Mouse (Mus musculus) gastrocnemius, adult 18-20 months (tissue): ENCODE data around the gene Spsb3. TPM values are rescaled to one million over a fixed set of nuclear protein-coding genes. Genes with fewer than 3 reads are reported as not detected.

Experiments
- DNase-seq: peaks from one replicate; pipeline ENCODE4 v3.0.0; 2021; ENCODE audit warnings: low spot score
- total RNA-seq, 2 experiments: library from RNA; stranded (reverse); gene quantifications; 2 replicates each; pipeline ENCODE4 v1.2.3; 2021

Spsb3 gene
- total RNA-seq, 2 experiments from 2014 or later: 29.7 to 37.9 TPM

- DNase-seq: no peak
Observed at GRCm38 (mm10) chr17:24873695-24874404, 12.6 kb upstream of the Spsb3 start.

GRCm38 (mm10) chr17:24874405-24874745 is 12.1 kb upstream of the Spsb3 start:
- DNase-seq: no peak

DNA sequence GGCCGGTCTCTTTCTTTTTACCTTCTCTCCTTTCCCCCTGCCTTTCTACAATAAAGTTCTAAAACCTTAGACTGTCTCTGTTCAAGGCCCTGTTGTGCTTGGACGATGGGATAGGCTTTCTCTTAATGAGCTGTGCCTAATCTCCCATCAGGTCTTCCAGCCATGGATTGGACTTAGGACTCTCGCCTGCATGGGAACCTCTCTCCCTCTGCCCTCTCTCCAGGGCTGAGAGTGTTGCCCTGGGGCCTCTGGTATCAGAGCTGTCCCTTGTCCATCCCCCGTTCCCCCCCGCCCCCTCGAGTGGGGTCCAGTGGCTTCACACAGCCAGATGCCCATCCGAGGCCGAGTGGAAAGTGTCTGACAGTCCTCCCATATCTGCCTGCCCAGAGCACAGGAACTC is 11.5 kb upstream of the Spsb3 start:
- no peak for DNase-seq

- peak; percentile 51 for DNase-seq
Observed at GRCm38 (mm10) chr17:24877336-24878116, 8.9 kb upstream of the Spsb3 start.

- DNase-seq: peak; percentile 74
Observed at GRCm38 (mm10) chr17:24878117-24878397, 8.4 kb upstream of the Spsb3 start.

DNA sequence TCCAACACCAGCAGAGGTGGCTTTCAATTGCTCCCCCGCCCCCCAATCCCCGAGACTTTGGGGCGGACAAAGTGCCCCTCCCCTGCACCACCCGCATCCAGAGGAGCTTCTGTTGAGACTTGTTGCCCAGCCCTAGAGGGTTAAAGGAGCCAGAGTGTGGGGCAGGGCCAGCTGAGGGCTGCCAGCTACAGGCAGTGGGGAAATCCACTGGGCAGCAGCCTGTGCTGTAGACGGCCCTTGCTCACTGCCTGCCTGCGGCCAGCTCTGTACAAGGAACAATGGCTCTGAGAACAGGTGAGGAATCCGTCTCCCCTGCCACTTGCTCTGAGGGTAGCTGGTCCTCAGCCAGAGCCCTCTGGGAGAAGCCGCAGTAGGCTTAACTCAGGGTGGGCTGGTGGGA is 7.9 kb upstream of the Spsb3 start:
- DNase-seq: no peak

DNA sequence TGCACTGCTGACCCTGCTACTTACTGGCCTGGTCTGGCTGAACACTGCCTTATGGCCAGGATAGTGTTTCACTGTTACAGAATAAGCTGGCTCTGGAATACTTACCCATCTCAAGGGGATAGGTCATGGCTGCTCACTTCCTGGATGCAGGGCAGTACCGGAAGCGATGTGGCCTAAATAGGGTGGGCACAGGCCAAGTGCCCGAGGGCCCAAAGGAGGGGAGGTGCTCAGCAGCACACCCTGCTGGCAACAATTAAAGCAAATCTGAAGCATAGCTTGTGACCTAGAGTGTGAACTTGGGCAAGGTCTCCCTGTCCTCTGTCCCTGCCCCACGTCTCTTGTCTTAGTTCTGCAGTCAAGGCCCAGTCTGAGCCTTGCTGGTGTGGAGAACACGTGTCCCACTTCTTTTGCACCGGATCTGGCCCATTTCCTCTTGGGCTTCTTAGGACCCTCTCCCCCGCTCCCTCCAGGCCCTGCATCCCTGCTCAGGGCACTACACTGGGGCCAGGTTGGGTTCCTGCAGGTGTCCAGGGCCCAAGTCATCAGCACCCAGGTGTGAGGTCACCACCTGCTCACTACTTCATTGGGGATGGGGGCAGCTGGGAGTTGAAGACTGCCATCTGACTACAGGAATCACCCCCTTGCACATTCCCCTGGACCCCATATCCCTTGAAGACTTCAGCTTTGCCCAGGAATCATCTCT is 4.6 kb upstream of the Spsb3 start:
- peak; percentile 52 for DNase-seq

- no peak for DNase-seq
Observed at GRCm38 (mm10) chr17:24884391-24884790, 2.1 kb upstream of the Spsb3 start.

DNA sequence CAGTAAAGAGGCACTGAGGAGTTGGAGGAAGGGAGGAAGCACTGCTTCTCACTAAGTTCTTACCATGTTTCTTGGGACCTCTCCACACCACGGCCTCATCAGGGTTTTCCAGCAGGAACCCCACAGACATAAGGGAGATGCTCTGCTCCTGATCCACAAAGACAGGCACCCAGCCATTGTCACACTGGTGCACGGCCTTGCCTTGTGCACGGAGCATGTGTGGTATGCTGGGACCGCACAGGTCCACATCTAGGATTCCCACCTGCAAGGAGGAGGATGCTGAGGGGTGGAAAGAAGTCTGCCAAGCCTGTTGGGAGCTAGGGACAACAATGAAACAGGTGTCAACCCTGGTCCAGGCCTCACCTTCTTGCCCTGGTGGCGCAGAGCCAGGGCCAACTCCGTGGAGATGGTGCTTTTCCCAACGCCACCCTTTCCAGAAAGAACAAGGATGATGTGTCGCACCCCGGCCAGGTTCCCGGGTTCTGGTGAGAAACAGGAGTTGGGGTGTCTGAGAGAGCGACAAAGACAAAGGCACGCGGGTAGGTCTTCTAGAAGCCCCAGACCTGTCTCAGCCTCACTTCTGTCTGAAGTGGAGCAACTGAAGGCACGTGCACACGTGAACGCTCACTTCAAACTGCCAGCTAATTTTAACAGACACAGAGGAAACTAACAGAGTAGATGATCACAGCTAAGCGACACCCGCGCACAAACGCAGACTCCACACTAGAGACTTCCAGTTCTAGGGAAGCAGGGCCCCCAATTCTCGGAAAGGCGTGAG is 898 bp upstream of the Spsb3 start:
- no peak for DNase-seq

DNA sequence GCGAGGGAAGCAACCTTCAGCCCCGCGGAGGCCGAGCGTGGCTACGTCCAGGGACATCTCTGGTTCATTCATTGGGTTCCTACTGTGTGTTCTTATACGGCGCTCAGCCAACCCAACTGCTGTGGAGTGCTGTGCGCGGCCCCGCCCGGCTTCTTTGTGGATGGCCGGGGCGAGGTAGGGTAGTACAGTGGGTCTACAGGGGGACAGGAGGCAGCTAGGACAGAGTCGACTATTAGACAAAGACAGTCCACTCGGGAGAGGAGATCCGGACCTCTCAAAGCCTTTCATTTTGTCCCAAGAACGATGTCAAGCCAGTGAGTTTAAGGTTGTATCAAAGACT is 459 bp downstream of the Spsb3 start:
- no peak for DNase-seq

DNA sequence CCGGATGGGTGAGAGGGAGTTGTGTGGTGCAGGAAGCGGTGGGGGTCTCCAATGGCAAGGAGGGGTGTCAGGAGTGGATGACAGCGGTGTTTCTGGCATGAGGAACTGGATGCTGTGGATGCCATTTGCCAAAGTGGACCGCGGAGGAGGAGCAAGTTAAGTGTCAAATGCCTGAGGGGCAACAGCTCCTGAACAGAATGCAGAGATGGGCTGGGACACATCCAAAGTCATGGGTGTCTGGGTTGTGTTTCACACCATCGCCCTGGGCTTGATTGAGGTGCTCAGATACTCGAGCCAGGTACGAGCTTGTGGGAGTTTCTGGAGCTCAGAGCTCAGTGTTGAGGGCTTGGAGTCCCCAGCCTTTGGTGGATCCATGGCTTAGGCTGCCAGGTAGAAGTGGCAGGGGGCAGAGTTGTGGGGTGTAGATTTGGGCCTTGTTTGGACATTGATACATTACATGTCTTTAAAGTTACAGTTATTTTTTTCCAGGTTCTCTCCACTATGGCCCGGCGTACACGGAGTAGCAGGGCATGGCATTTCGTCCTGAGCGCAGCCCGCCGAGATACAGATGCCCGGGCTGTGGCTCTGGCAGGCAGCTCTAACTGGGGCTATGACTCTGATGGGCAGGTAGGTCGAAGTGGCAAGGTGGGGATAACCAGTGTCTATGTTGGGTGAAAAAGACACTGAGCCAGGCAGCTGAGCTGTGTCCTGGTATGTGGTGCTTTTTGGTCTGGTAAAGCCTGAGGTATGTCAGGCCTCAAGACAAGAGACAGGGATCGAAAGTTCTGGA is 1.0 kb downstream of the Spsb3 start:
- no peak for DNase-seq

DNA sequence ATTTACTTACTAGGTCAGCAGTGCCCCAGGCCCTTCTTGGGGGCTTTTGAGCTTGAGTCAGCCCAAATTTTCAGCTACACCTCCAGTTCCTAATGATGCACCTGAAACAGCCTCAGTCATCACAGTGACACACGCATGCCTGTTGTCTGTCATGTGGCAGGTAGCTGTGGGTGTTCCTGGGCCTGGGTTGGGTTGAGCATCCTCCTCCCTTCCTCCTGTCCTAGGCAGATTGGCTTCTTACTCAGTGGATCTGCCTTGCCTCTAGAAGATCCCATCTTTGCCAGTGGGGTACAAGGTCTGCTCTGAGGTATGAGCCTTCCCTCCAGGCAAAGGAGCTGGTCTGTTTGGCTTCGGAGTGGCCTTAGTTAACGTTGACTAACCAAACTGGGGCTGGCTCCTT is 2.4 kb downstream of the Spsb3 start:
- no peak for DNase-seq

DNA sequence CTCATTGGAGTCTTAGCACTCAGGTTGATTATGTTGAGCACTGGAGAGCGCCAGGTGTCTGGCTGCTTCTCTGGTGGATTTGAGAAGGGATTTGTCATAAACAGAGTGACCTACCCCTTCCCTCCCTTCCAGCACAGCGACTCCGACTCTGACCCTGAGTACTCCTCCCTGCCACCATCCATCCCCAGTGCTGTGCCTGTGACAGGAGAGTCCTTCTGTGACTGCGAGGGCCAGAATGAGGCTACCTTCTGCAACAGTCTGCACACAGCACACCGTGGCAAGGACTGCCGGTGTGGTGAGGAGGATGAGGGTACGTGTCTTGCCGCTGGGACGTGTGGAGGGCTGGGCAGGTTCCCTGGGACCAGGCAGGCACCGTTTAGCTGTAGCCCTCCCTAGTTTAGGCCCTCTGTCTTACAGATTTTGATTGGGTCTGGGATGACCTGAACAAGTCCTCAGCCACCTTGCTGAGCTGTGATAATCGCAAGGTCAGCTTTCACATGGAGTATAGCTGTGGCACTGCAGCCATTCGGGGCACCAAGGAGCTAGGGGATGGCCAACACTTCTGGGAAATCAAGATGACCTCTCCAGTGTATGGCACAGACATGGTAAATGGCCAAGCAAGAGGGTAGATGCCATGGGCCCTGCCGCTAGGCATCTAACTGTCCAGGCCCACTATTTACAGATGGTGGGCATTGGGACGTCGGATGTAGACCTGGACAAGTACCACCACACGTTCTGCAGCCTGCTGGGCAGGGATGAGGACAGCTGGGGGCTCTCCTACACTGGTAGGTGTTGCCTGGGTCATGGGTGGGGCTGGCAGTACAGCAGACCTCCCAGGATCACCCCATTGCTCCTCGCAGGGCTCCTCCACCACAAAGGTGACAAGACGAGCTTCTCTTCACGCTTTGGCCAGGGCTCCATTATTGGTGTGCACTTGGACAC is 4.0 kb downstream of the Spsb3 start:
- no peak for DNase-seq

DNA sequence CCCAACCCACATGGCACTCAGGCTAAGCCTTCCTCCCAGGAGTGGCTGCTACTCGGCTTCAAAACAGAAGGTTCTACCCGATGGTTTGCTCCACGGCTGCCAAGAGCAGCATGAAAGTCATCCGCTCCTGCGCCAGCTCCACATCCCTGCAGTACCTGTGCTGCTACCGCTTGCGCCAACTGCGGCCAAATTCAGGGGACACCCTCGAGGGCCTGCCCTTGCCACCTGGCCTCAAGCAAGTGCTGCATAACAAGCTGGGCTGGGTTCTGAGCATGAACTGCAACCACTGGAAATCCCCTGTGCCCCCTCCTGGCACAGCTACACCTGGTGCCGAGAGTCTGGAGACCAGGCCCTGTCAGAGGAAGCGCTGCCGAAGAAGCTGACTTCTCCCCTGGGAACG is 4.9 kb downstream of the Spsb3 start:
- DNase-seq: no peak

DNA sequence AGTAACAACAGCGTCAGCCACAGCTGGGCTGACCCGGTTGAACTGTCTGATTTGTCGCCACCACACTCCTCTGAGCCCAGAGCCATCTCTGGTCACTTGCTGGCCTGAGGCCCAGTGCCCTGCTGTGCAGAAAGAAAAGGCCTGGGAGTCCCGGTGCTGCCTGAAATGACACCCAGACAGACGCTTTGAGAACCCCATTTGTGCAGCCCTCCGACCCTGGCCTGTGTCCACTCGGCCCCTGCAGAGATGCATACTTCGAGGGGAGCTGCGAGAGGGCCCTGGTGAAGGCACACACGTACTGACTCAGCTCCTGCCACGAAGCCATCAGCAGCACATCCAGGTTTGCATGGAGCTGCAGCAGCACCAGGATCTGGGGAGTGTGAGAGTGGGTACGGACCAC is 6.3 kb downstream of the Spsb3 start:
- DNase-seq: no peak

GRCm38 (mm10) chr17:24893276-24893675 is 6.8 kb downstream of the Spsb3 start:
- DNase-seq: no peak

DNA sequence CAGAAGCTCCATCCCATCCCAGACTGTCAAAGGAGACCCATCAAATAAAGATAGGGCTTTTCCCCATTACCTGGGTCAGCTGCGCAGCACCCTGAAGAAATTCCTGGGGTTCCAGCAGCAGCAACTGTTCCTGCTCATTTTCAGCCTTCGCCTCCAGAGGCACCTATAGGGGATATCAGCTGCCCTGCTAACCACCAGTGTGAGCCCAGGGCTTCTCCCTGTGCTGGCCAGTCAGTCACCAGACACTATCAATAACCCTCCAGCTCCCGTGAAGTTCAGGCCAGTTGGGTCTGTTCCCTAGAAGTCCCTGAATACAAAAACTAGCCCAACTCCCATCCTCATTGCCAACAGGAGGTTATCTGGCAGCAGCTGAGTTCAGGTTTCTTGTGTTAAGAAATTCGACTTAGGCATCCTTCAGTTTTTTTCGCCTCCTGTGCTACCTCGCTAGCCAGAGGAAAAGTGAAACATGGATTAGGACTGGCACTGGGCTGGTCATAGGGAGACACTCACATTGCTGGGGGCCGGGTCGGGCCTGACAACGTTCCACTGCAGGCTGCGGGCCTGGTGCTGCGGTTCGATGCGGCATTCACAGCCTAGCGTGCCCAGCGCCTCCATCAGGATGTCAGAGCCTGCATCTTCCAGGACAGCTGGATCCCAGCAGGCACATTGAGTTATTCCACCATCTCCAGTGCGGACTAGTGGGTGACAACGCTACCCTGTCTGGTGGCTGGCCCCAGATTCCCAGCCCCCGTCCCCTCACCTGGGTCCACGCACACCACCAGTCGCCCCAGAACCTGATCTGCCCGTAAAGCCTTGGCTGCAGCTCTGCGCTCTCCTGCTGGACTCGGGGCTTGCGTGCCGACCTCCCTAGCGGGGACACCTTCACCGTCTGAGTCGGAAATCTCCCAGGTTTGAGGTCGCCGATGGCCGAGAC is 7.9 kb downstream of the Spsb3 start:
- DNase-seq: no peak

DNA sequence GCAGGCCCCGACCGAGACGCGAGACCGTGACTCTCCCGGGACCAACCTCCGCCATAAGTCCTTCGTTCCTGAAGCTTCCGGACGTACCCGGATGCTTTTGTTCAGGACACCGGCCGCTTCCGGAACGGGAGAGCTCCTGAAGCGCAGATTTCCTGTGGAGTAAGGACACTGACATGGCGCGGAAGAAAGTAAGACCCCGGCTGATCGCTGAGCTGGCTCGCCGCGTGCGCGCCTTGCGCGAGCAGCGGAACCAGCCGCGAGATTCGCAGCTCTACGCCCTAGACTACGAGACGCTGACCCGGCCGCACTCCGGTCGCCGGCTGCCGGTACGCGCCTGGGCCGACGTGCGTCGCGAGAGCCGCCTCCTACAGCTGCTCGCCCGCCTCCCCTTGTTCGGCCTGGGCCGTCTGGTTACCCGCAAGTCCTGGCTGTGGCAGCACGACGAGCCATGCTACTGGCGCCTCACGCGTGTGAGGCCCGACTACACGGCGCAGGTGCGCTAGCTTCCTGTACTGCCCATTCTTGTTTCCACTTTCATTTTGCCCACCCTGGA is 8.6 kb downstream of the Spsb3 start, which contains the start of the genes Eme2 and Mrps34:
Eme2 (minus strand) TSS at position 93 of the 553 bp plus-strand sequence.
Mrps34 (plus strand) TSS at position 122 of the 553 bp plus-strand sequence.
- DNase-seq: peak; percentile 84
